Mouse (Mus musculus) stomach, postnatal 0 days (tissue): ENCODE measurements at regions not wholly inside any gene's neighbourhood (a gene's known extent, or its start where the extent isn't known, plus 50 kb on each side); places are given as distances from the start of the nearest gene placed in this dataset.
A peak's percentile ranks its signal among the peaks of the same experiment; 100 is the strongest.

Source experiments
- ATAC-seq: fragments of 200-750 bp; cut with Nextera tagmentation; 2 replicates; pipeline ENCODE4 v1.8.0; 2017; ENCODE audit not compliant: low FRiP score, low TSS enrichment
- DNase-seq: peaks from one replicate; pipeline ENCODE4 v3.0.0-alpha.2; 2016; ENCODE audit warnings: low spot score
- H3K27ac ChIP-seq: fragments of 300-500 bp; sonication (generic); replicated peaks from 2 replicates; pipeline ENCODE4 v1.5.1; 2014; ENCODE audit warnings: mild to moderate bottlenecking, control low read depth
- H3K27me3 ChIP-seq: fragments of 300-500 bp; sonication (generic); 2 replicates; pipeline ENCODE4 v1.6.1; 2014; ENCODE audit warnings: low read length; ENCODE audit not compliant: control insufficient read depth, insufficient read depth
- H3K36me3 ChIP-seq: fragments of 300-500 bp; sonication (generic); 2 replicates; pipeline ENCODE4 v1.6.1; 2014; ENCODE audit warnings: low read length, mixed read lengths; ENCODE audit not compliant: control insufficient read depth, insufficient read depth
- H3K4me1 ChIP-seq: fragments of 300-500 bp; sonication (generic); replicated peaks from 2 replicates; pipeline ENCODE4 v1.6.1; 2014; ENCODE audit warnings: antibody characterized with exemption; ENCODE audit not compliant: control insufficient read depth, insufficient read depth
- H3K4me2 ChIP-seq: fragments of 300-500 bp; sonication (generic); replicated peaks from 2 replicates; pipeline ENCODE4 v1.6.1; 2014; ENCODE audit warnings: low read depth, mild to moderate bottlenecking, control low read depth, moderate library complexity
- H3K4me3 ChIP-seq: fragments of 300-500 bp; sonication (generic); 2 replicates; pipeline ENCODE4 v1.5.1; 2014; ENCODE audit warnings: low read depth, low read length, control low read depth
- H3K9ac ChIP-seq: fragments of 300-500 bp; sonication (generic); 2 replicates; pipeline ENCODE4 v1.6.1; 2014; ENCODE audit warnings: mild to moderate bottlenecking, low read length, control low read depth, mixed read lengths
- H3K9me3 ChIP-seq: fragments of 300-500 bp; sonication (generic); 2 replicates; pipeline ENCODE4 v1.6.1; 2016; ENCODE audit warnings: low read length; ENCODE audit not compliant: control insufficient read depth
- CTCF ChIP-seq: IDR thresholded peaks from 2 replicates; pipeline ENCODE4 v1.5.1; 2016; ENCODE audit warnings: antibody characterized with exemption, low read depth, mild to moderate bottlenecking, moderate library complexity
- EP300 ChIP-seq: optimal IDR thresholded peaks from 2 replicates; pipeline ENCODE3; 2016; ENCODE audit warnings: antibody characterized with exemption
- WGBS: fragments of 180-500 bp; shearing (Covaris S2); extraction: QIAGEN DNeasy Blood & Tissue Kit; methylation state at CpG from one replicate; pipeline ENCODE4 v1.1.7; 2014; 5-methylcytosine and 5-hydroxymethylcytosine counted together

- Histone ChIP-seq H3K9me3 (no peaks in the 10 kb centered on the region), H3K4me2 (no peak overlapping the region), H3K27ac (peak overlapping the region; percentile 65), H3K27me3 (no peaks in the 10 kb centered on the region), H3K9ac (no peak overlapping the region), H3K36me3 (no peaks in the 10 kb centered on the region), H3K4me1 (no peaks in the 10 kb centered on the region), H3K4me3 (no peak overlapping the region)
- WGBS: 45% methylated on average over 4 of the region's 4 CpGs
- TF ChIP-seq EP300 (no peak), CTCF (no peak)
- peak; percentile 88 for ATAC-seq
- DNase-seq: peak; percentile 24
Measured at GRCm38 (mm10) chr1:69470614-69471250, 216.3 kb downstream of the Ikzf2 start.

- DNase-seq (no peak), ATAC-seq (peak; percentile 74)
- H3K36me3 ChIP-seq: no peaks in the 10 kb centered on the region
- WGBS: 69% methylated on average over 8 of the region's 8 CpGs
- 0 out of 2 replicates have a peak overlapping the region, but pooled peaks have one; percentile 18 for H3K27ac ChIP-seq
- H3K27me3 ChIP-seq: no peaks in the 10 kb centered on the region
- H3K4me1 ChIP-seq: no peaks in the 10 kb centered on the region
- no peak overlapping the region for H3K9ac ChIP-seq
- H3K9me3 ChIP-seq: no peaks in the 10 kb centered on the region
- TF ChIP-seq CTCF: no peak
- TF ChIP-seq EP300: no peak
- no peak overlapping the region for H3K4me3 ChIP-seq
- H3K4me2 ChIP-seq: no peak overlapping the region
Measured at GRCm38 (mm10) chr1:69469158-69469901, 217.7 kb downstream of the Ikzf2 start.

- H3K4me3 ChIP-seq: no peak overlapping the region
- 26% methylated on average over 5 of the region's 5 CpGs for WGBS
- no peaks in the 10 kb centered on the region for H3K36me3 ChIP-seq
- TF ChIP-seq CTCF: no peak
- no peak for TF ChIP-seq EP300
- no peaks in the 10 kb centered on the region for H3K27me3 ChIP-seq
- no peaks in the 10 kb centered on the region for H3K9me3 ChIP-seq
- ATAC-seq (no peak), DNase-seq (no peak)
- H3K4me1 ChIP-seq: no peaks in the 10 kb centered on the region
- no peak overlapping the region for H3K4me2 ChIP-seq
- H3K9ac ChIP-seq: no peak overlapping the region
- H3K27ac ChIP-seq: no peak overlapping the region
Measured at GRCm38 (mm10) chr1:69466534-69467275, 220.3 kb downstream of the Ikzf2 start.

- H3K27me3 ChIP-seq: no peaks in the 10 kb centered on the region
- H3K4me2 ChIP-seq: no peak overlapping the region
- peak; percentile 51 for ATAC-seq
- no peaks in the 10 kb centered on the region for H3K4me1 ChIP-seq
- no peak for TF ChIP-seq CTCF
- no peak for TF ChIP-seq EP300
- no peak overlapping the region for H3K9ac ChIP-seq
- H3K9me3 ChIP-seq: no peaks in the 10 kb centered on the region
- DNase-seq: no peak
- WGBS: 65% methylated on average over 3 of the region's 3 CpGs
- no peak overlapping the region for H3K4me3 ChIP-seq
- H3K27ac ChIP-seq: no peak overlapping the region
- H3K36me3 ChIP-seq: no peaks in the 10 kb centered on the region
Measured at GRCm38 (mm10) chr1:69461191-69461590, 225.9 kb downstream of the Ikzf2 start.

GRCm38 (mm10) chr1:69459899-69460298 lies 227.1 kb downstream of the Ikzf2 start:
- H3K4me2 ChIP-seq: no peak overlapping the region
- no peaks in the 10 kb centered on the region for H3K36me3 ChIP-seq
- H3K9ac ChIP-seq: no peak overlapping the region
- H3K9me3 ChIP-seq: no peaks in the 10 kb centered on the region
- TF ChIP-seq CTCF (no peak), EP300 (no peak)
- no peaks in the 10 kb centered on the region for H3K4me1 ChIP-seq
- no peaks in the 10 kb centered on the region for H3K27me3 ChIP-seq
- ATAC-seq: no peak
- no peak overlapping the region for H3K27ac ChIP-seq
- H3K4me3 ChIP-seq: no peak overlapping the region
- no peak for DNase-seq

- ATAC-seq (peak; percentile 90), DNase-seq (no peak)
- Histone ChIP-seq H3K4me3 (no peak overlapping the region), H3K27ac (no peak overlapping the region; the same call in 1 of the 2 replicates), H3K4me2 (no peak overlapping the region), H3K27me3 (no peaks in the 10 kb centered on the region), H3K4me1 (no peaks in the 10 kb centered on the region), H3K9me3 (no peaks in the 10 kb centered on the region), H3K36me3 (no peaks in the 10 kb centered on the region), H3K9ac (no peak overlapping the region)
- no peak for TF ChIP-seq EP300
- TF ChIP-seq CTCF: no peak
Measured at GRCm38 (mm10) chr1:69457471-69457870, 229.6 kb downstream of the Ikzf2 start.
